Mouse (Mus musculus) kidney, adult 2 months (tissue): Measurements from ENCODE around the gene Krt39.

Experiments
- CTCF ChIP-seq: fragments of 200-500 bp; conservative IDR thresholded peaks from 2 replicates; pipeline ENCODE4 v1.5.1; 2011; ENCODE audit warnings: low read depth, mild to moderate bottlenecking, control low read depth, low read length, moderate library complexity, mixed read lengths; ENCODE audit not compliant: insufficient read depth, insufficient read length
- POLR2A ChIP-seq: fragments of 200-500 bp; IDR thresholded peaks from one replicate; pipeline ENCODE4 v1.6.1; 2011; ENCODE audit warnings: low read depth, low read length, control low read depth

GRCm38 (mm10) chr11:99466316-99466715, 54.8 kb downstream of the Krt39 start:
- no peak for TF ChIP-seq CTCF
- TF ChIP-seq POLR2A = no peak
